Mouse (Mus musculus) intestine, embryonic 14.5 days (tissue): ENCODE results near the gene Cd27. TPM values are rescaled to one million over a fixed set of nuclear protein-coding genes. Genes with fewer than 3 reads are reported as not detected.

Source experiments
- ATAC-seq: fragments of 200-750 bp; cut with Nextera tagmentation; replicated peaks from 2 replicates; pipeline ENCODE4 v1.8.0; 2017; ENCODE audit warnings: low read depth, moderate number of reproducible peaks, moderate TSS enrichment, moderate library complexity; ENCODE audit not compliant: low FRiP score, low TSS enrichment
- DNase-seq: peaks from one replicate; pipeline ENCODE4 v3.0.0-alpha.2; 2018; ENCODE audit warnings: low spot score
- H3K27ac ChIP-seq: fragments of 300-500 bp; sonication (generic); 2 replicates; pipeline ENCODE4 v1.5.1; 2014; ENCODE audit warnings: low read depth, mild to moderate bottlenecking, control low read depth
- H3K27me3 ChIP-seq: fragments of 300-500 bp; sonication (generic); replicated peaks from 2 replicates; pipeline ENCODE4 v1.6.1; 2014; ENCODE audit warnings: low read length, control low read depth; ENCODE audit not compliant: control insufficient read depth, insufficient read depth
- H3K36me3 ChIP-seq: fragments of 300-500 bp; sonication (generic); 2 replicates; pipeline ENCODE4 v1.6.1; 2014; ENCODE audit warnings: low read length, control low read depth; ENCODE audit not compliant: control insufficient read depth, insufficient read depth
- H3K4me1 ChIP-seq: fragments of 300-500 bp; sonication (generic); replicated peaks from 2 replicates; pipeline ENCODE4 v1.6.1; 2014; ENCODE audit warnings: low read length, control low read depth, mixed read lengths; ENCODE audit not compliant: control insufficient read depth, insufficient read depth
- H3K4me2 ChIP-seq: fragments of 300-500 bp; sonication (generic); 2 replicates; pipeline ENCODE4 v1.6.1; 2014; ENCODE audit warnings: low read length
- H3K4me3 ChIP-seq: fragments of 300-500 bp; sonication (generic); 2 replicates; pipeline ENCODE4 v1.5.1; 2014; ENCODE audit warnings: low read depth, low read length, control low read depth, mixed read lengths
- H3K9ac ChIP-seq: fragments of 300-500 bp; sonication (generic); 2 replicates; pipeline ENCODE4 v1.6.1; 2014; ENCODE audit warnings: mild to moderate bottlenecking, low read length
- H3K9me3 ChIP-seq: fragments of 300-500 bp; sonication (generic); 2 replicates; pipeline ENCODE4 v1.6.1; 2016; ENCODE audit warnings: low read length, control low read depth; ENCODE audit not compliant: control insufficient read depth
- WGBS: fragments of 180-500 bp; shearing (Covaris S2); extraction: QIAGEN DNeasy Blood & Tissue Kit; methylation state at CpG from one replicate; pipeline ENCODE4 v1.1.7; 2014; 5-methylcytosine and 5-hydroxymethylcytosine counted together
- polyA plus RNA-seq: library from polyadenylated mRNA; unstranded; fragments of >200 nt; fragmentation: Nextera tagmentation; extraction: Ambion mirVana; gene quantifications from 2 replicates; pipeline ENCODE4 v1.2.1, GENCODE M21; 2014

The Cd27 gene
- polyA plus RNA-seq, 1 experiment from 2014 or later = 1.4 TPM

DNA sequence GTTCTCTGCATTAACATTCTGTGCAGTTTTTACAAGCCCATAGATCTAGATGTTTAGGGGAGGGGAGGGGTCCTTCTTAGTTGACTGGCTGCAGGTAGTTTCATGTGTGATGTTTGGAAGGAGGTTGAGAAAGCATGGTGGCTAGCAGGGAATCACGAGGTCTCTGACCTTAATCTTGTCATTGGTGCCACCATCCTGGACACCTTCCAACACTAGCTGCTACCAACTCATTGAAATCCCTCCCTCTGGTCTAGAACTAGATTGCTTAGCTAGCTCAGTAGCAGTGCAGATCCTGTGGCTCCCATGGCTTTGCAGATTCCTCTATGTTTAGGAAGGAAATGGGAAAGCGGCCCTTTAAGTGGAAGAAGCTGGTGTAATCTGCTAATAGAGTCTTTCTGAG lies 19.9 kb downstream of the Cd27 start:
- Histone ChIP-seq H3K4me2 (no peak overlapping the region), H3K27ac (no peak overlapping the region), H3K27me3 (peaks cover 16% of the 10 kb centered on the region), H3K4me1 (no peaks in the 10 kb centered on the region; the same call in 1 of the 2 replicates), H3K9me3 (no peaks in the 10 kb centered on the region), H3K9ac (no peak overlapping the region), H3K4me3 (no peak overlapping the region), H3K36me3 (no peaks in the 10 kb centered on the region)
- ATAC-seq (no peak), DNase-seq (no peak)
- 90% methylated on average over 2 of the region's 2 CpGs for WGBS

DNA sequence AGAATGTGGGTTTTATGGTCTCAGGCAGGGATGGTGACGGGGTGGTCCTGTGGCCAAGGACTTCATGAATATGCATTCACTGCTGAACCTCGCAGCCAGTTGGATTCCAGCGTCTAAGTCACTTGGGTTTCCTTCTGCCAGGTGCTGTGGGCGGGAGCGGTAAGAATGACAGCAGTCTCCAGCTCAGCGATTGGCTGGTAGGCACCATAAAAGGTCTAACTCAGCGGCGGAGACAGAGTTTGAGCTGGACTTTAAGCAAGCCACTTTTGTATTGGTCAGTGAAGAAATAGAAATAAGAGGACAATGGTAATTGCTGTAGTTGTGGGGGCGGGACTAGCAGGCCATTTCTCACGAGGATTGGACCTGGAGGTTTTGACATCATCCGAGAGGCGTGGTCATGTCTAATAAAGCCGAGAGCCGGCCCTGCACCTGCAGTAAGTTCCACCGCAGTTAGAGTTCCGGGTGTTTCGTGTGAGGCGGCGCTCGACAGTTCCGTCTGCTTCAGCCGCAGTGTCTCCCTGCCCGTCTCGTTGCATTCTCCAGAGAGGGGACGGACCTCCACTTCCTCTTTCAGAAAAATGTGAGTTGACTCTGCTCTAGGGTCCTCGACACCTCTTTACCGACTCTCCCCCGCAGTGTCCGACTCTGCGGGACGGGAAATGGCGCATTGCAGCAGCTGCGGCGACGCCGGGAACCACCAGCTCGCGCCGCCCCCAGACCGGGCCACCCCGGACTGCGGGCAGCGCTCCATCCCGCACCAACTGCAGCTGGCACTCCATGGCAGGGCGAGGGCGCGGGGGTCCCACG lies 21.5 kb downstream of the Cd27 start, which contains the start of gene Vamp1:
Gene Vamp1 (plus strand): TSS at position 404 of the 807 bp plus-strand sequence.
- ATAC-seq (peak; percentile 97), DNase-seq (peak; percentile 92)
- no peaks in the 10 kb centered on the region for H3K9me3 ChIP-seq
- no peaks in the 10 kb centered on the region for H3K36me3 ChIP-seq
- WGBS = under 1% methylated on average over 48 of the region's 48 CpGs
- peak within 1 kb of the TSS; percentile 97 for H3K4me2 ChIP-seq
- H3K4me1 ChIP-seq = no peaks in the 10 kb centered on the region; the same call in 1 of the 2 replicates
- peak within 1 kb of the TSS; percentile 65 for H3K4me3 ChIP-seq
- H3K27ac ChIP-seq = peak within 1 kb of the TSS; percentile 75
- H3K9ac ChIP-seq = peak within 1 kb of the TSS; percentile 64
- peaks cover 16% of the 10 kb centered on the region for H3K27me3 ChIP-seq

DNA sequence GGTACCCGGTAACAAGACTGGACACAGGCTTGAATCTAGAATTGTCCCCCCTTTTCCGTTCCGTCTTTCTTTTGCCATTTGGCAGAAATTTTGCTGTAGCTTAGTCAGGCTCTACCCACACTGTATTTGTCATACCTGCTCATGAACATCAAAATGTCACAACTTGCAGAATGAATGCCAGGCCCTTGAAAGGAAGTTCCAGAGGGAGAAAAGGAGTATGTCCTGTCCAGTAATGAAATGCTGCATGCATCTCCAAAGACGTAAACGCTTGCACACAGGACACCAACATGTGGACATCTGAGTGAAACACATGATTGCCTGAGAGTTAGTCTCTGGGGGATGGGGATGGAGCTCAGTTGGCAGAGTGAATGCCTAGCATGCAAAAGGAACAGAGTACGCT lies 23.1 kb downstream of the Cd27 start:
- Histone ChIP-seq H3K36me3 (no peaks in the 10 kb centered on the region), H3K4me3 (no peak overlapping the region), H3K4me2 (no peak overlapping the region), H3K4me1 (no peaks in the 10 kb centered on the region; the same call in 1 of the 2 replicates), H3K9me3 (no peaks in the 10 kb centered on the region), H3K27ac (no peak overlapping the region), H3K27me3 (peaks cover 16% of the 10 kb centered on the region), H3K9ac (no peak overlapping the region)
- WGBS = 81% methylated on average over 6 of the region's 6 CpGs
- ATAC-seq (no peak), DNase-seq (no peak)

DNA sequence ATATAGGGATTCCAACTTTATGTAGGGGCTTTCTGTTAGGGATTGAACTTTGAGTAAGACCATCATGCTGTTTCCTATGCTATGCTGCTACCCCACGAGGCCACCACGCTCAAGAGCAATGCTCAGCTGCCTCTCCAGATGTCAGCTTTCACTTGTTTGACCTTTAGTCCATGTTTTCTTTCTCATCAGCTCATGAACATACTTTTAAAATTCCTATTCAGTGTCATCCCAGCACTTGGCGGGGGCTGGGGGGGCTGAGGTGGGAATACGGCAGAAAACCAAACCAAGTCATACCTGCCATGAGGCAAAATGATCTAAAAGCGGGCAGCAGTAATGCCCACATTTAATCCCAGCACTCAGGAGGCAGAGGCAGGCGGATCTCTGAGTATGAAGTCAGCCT lies 23.7 kb downstream of the Cd27 start:
- Histone ChIP-seq H3K4me3 (no peak overlapping the region), H3K4me1 (no peaks in the 10 kb centered on the region; the same call in 1 of the 2 replicates), H3K27ac (no peak overlapping the region), H3K9me3 (no peaks in the 10 kb centered on the region), H3K27me3 (peaks cover 16% of the 10 kb centered on the region), H3K9ac (no peak overlapping the region), H3K4me2 (no peak overlapping the region), H3K36me3 (no peaks in the 10 kb centered on the region)
- WGBS = 56% methylated on average over 6 of the region's 6 CpGs
- DNase-seq = no peak
- no peak for ATAC-seq

DNA sequence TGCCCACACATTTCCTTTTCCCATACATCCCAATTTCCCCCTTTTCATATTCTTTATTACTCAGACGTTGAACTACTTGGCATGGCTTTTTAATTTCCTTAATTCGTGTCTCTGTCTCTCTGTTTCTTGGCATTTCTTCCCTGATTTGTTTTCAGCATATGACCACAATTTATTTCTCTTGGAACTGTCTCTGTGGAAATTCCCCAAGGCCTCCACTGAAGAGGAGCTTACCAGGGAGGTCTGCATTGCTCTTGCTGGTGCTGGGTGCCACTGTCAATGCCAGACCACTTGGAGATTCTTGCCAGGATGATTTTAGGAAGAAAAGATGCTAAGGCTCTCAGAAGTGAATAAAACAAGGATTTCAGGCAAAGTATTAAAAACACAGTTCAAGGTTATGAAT lies 24.2 kb downstream of the Cd27 start:
- ATAC-seq (no peak), DNase-seq (no peak)
- H3K27me3 ChIP-seq = peaks cover 16% of the 10 kb centered on the region
- H3K4me3 ChIP-seq = no peak overlapping the region
- no peaks in the 10 kb centered on the region for H3K9me3 ChIP-seq
- no peaks in the 10 kb centered on the region for H3K36me3 ChIP-seq
- 36% methylated on average over 2 of the region's 2 CpGs for whole genome bisulfite sequencing
- no peaks in the 10 kb centered on the region; the same call in 1 of the 2 replicates for H3K4me1 ChIP-seq
- no peak overlapping the region for H3K27ac ChIP-seq
- H3K9ac ChIP-seq = no peak overlapping the region
- H3K4me2 ChIP-seq = no peak overlapping the region

DNA sequence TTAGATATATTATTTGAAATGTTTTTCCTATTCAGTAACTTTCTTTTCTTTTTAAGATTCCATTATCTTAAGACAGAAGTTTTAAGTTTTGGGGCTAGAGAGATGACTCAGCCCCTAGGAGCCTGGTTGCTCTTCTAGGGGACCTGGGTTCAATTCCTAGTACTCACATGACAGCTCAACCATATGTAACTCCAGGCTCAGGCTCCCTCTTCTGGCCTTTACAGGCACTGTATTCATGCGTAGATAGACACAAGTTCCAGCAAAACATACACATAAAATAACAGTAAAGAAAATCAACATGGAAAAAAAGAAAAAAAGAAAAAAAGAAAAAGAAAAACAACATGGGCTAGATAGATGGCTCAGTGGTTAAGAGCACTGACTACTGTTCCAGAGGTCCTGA lies 26.4 kb downstream of the Cd27 start:
- ATAC-seq = no peak
- WGBS = 87% methylated on average over 1 of the region's 1 CpGs

DNA sequence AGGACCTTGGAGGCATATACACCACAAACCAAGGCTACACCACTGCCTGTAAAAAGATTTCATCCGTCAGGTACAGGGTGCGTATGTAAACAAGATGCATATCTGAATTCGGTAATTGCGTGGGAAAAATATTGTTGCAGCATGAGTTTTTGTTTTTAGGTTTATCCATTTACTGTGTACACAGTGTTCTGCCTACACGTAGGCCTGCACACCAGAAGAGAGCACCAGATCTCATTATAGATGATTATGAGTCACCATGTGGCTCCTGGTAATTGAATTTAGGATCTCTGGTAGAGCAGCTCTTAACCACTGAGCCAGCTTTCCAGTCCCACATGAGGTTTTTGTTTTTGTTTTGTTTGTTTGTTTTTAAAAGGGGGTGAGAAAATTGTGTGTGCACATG lies 39.6 kb downstream of the Cd27 start:
- no peak overlapping the region for H3K4me3 ChIP-seq
- ATAC-seq = peak; percentile 65
- H3K36me3 ChIP-seq = peaks cover 20% of the 10 kb centered on the region
- no peaks in the 10 kb centered on the region for H3K9me3 ChIP-seq
- 80% methylated on average over 5 of the region's 5 CpGs for WGBS
- no peak for DNase-seq
- no peak overlapping the region for H3K4me2 ChIP-seq
- no peak overlapping the region for H3K27ac ChIP-seq
- no peaks in the 10 kb centered on the region for H3K27me3 ChIP-seq
- peaks cover 8% of the 10 kb centered on the region; the same call in 1 of the 2 replicates for H3K4me1 ChIP-seq
- no peak overlapping the region for H3K9ac ChIP-seq

More for the DNA sequence above, 26.4 kb downstream of the Cd27 start:
- no peak for DNase-seq
- no peak overlapping the region for H3K4me3 ChIP-seq
- H3K9ac ChIP-seq = no peak overlapping the region
- no peaks in the 10 kb centered on the region for H3K36me3 ChIP-seq
- H3K27ac ChIP-seq = no peak overlapping the region
- no peak overlapping the region for H3K4me2 ChIP-seq
- no peaks in the 10 kb centered on the region for H3K4me1 ChIP-seq
- peaks cover 12% of the 10 kb centered on the region for H3K27me3 ChIP-seq
- no peaks in the 10 kb centered on the region for H3K9me3 ChIP-seq

DNA sequence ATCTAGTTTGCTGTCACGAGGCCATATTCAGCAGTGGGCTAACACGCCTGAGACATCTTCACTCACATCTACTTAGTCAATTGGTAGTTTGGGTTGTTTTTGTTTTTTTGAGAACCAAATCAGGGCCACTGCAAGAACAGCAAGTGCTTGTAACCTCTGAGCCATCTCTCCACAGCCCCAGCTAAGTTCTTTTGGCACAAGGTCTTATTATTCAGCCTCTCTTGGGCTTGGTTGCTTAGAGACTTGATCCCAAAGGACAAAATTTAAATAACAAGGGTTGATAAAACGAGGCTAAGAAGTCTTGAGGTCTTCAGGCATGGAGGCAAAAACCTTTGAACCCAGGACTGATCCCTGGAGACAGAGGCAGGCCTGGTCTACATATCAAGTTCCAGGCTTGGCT lies 40.5 kb downstream of the Cd27 start:
- Histone ChIP-seq H3K4me1 (peaks cover 8% of the 10 kb centered on the region; the same call in 1 of the 2 replicates), H3K4me3 (no peak overlapping the region), H3K9ac (no peak overlapping the region), H3K9me3 (no peaks in the 10 kb centered on the region), H3K27me3 (no peaks in the 10 kb centered on the region), H3K36me3 (peaks cover 20% of the 10 kb centered on the region), H3K27ac (no peak overlapping the region), H3K4me2 (no peak overlapping the region)
- WGBS = 71% methylated on average over 3 of the region's 3 CpGs
- DNase-seq (no peak), ATAC-seq (no peak)
